Mouse (Mus musculus) CH12.LX (cell line): ENCODE measurements around the gene Slc2a3. TPM values are rescaled to one million over a fixed set of nuclear protein-coding genes. Genes with fewer than 3 reads are reported as not detected.

Experiments
- DNase-seq: peaks from one replicate; pipeline ENCODE4 v3.0.0-alpha.2; 2013; ENCODE audit errors: extremely low read depth
- H3K27ac ChIP-seq: 2 replicates; pipeline ENCODE4 v1.5.1; 2012; ENCODE audit warnings: low read depth, mild to moderate bottlenecking, control low read depth, moderate library complexity; ENCODE audit not compliant: insufficient read depth
- H3K27me3 ChIP-seq: replicated peaks from 2 replicates; pipeline ENCODE3; 2012; ENCODE audit warnings: inconsistent platforms
- H3K36me3 ChIP-seq, 2 experiments: replicated peaks in 1 of 2; 2 replicates each; pipeline versions ENCODE3 to v1.6.1; 2012; ENCODE audit warnings: inconsistent platforms in 1 of 2, low read length in 1 of 2, mild to moderate bottlenecking in 1 of 2, mixed read lengths in 1 of 2, moderate library complexity in 1 of 2; ENCODE audit not compliant: control insufficient read depth in 1 of 2, insufficient read depth in 1 of 2
- H3K4me1 ChIP-seq, 2 experiments: 2 replicates each; pipeline ENCODE4 v1.6.1; 2012; ENCODE audit warnings: inconsistent platforms in 1 of 2, moderate library complexity in 1 of 2; ENCODE audit not compliant: insufficient read depth in 2 of 2, control insufficient read depth in 1 of 2
- H3K4me2 ChIP-seq: 2 replicates; pipeline ENCODE4 v1.6.1; 2012; ENCODE audit warnings: low read depth, mild to moderate bottlenecking, control low read depth; ENCODE audit not compliant: poor library complexity, insufficient read depth, severe bottlenecking
- H3K4me3 ChIP-seq, 3 experiments: fragments of 150-350 bp in 1 of 3; sonication (generic) in 1 of 3; replicated peaks in 1 of 3; 2 replicates each; pipeline versions ENCODE3 to v1.5.1; 2011 to 2012; ENCODE audit warnings: low read depth in 2 of 3, low read length in 2 of 3, mild to moderate bottlenecking in 2 of 3, moderate library complexity in 2 of 3, control low read depth in 1 of 3, improper control_type of control experiment in 1 of 3, inconsistent platforms in 1 of 3, mixed read lengths in 1 of 3; ENCODE audit not compliant: poor library complexity in 1 of 3
- H3K79me2 ChIP-seq: replicated peaks from 2 replicates; pipeline ENCODE4 v1.6.1; 2012; ENCODE audit warnings: mild to moderate bottlenecking, moderate library complexity; ENCODE audit not compliant: control insufficient read depth, poor library complexity, insufficient read depth, severe bottlenecking; ENCODE audit errors: extremely low read depth
- H3K9ac ChIP-seq: 2 replicates; pipeline ENCODE4 v1.6.1; 2012; ENCODE audit warnings: low read depth, mild to moderate bottlenecking, control low read depth, moderate library complexity; ENCODE audit not compliant: insufficient read depth
- H3K9me3 ChIP-seq: replicated peaks from 2 replicates; pipeline ENCODE3; 2012; ENCODE audit warnings: low read length, inconsistent platforms, mixed read lengths
- BHLHE40 ChIP-seq: IDR thresholded peaks from 2 replicates; pipeline ENCODE4 v1.6.1; 2011; ENCODE audit warnings: mild to moderate bottlenecking, low read depth, low read length, improper control_type of control experiment
- CHD2 ChIP-seq: IDR thresholded peaks from 2 replicates; pipeline ENCODE4 v1.6.1; 2011; ENCODE audit warnings: low read length, improper control_type of control experiment
- CTCF ChIP-seq, 2 experiments: IDR thresholded peaks in 1 of 2; conservative IDR thresholded peaks in 1 of 2; 2 replicates each; pipeline ENCODE4 v1.5.1; 2011 to 2012; ENCODE audit warnings: low read depth in 2 of 2, low read length in 2 of 2, improper control_type of control experiment in 1 of 2, inconsistent platforms in 1 of 2, mild to moderate bottlenecking in 1 of 2, moderate library complexity in 1 of 2
- ELF1 ChIP-seq: IDR thresholded peaks from 2 replicates; pipeline ENCODE4 v1.6.1; 2014; ENCODE audit warnings: low read depth, mild to moderate bottlenecking, inconsistent platforms, low read length, improper control_type of control experiment
- EP300 ChIP-seq: IDR thresholded peaks from 2 replicates; pipeline ENCODE4 v1.6.1; 2011; ENCODE audit warnings: low read length, improper control_type of control experiment
- ETS1 ChIP-seq: conservative IDR thresholded peaks from 2 replicates; pipeline ENCODE4 v1.6.1; 2012; ENCODE audit warnings: low read depth, mild to moderate bottlenecking, inconsistent platforms, low read length, improper control_type of control experiment, moderate library complexity
- IRF4 ChIP-seq: IDR thresholded peaks from 2 replicates; pipeline ENCODE4 v1.6.1; 2014; ENCODE audit warnings: low read depth, mild to moderate bottlenecking, inconsistent platforms, low read length, improper control_type of control experiment
- JUND ChIP-seq: conservative IDR thresholded peaks from 2 replicates; pipeline ENCODE4 v1.6.1; 2011; ENCODE audit warnings: low read depth, low read length, improper control_type of control experiment
- MAX ChIP-seq: IDR thresholded peaks from 2 replicates; pipeline ENCODE4 v1.6.1; 2011; ENCODE audit warnings: low read length, improper control_type of control experiment
- MAZ ChIP-seq: IDR thresholded peaks from 2 replicates; pipeline ENCODE4 v1.6.1; 2012; ENCODE audit warnings: low read depth, mild to moderate bottlenecking, inconsistent platforms, low read length, improper control_type of control experiment, moderate library complexity
- NELFE ChIP-seq: IDR thresholded peaks from 2 replicates; pipeline ENCODE4 v1.6.1; 2011; ENCODE audit warnings: low read depth, low read length, improper control_type of control experiment
- PAX5 ChIP-seq: IDR thresholded peaks from 2 replicates; pipeline ENCODE4 v1.6.1; 2012; ENCODE audit warnings: low read length, inconsistent platforms, mixed read lengths
- POLR2AphosphoS2 ChIP-seq: IDR thresholded peaks from 2 replicates; pipeline ENCODE4 v1.6.1; 2011; ENCODE audit warnings: low read depth, low read length, improper control_type of control experiment
- RAD21 ChIP-seq: IDR thresholded peaks from 2 replicates; pipeline ENCODE4 v1.6.1; 2011; ENCODE audit warnings: low read depth, mild to moderate bottlenecking, low read length, improper control_type of control experiment, moderate library complexity
- SIN3A ChIP-seq: IDR thresholded peaks from 2 replicates; pipeline ENCODE4 v1.6.1; 2012; ENCODE audit warnings: low read length, improper control_type of control experiment, inconsistent platforms
- SMC3 ChIP-seq: IDR thresholded peaks from 2 replicates; pipeline ENCODE4 v1.6.1; 2011; ENCODE audit warnings: low read depth, low read length, improper control_type of control experiment
- TCF12 ChIP-seq: IDR thresholded peaks from 2 replicates; pipeline ENCODE4 v1.6.1; 2014; ENCODE audit warnings: low read depth, mild to moderate bottlenecking, inconsistent platforms, low read length, improper control_type of control experiment
- UBTF ChIP-seq: IDR thresholded peaks from 2 replicates; pipeline ENCODE4 v1.6.1; 2012; ENCODE audit warnings: low read depth, mild to moderate bottlenecking, inconsistent platforms, low read length, improper control_type of control experiment, moderate library complexity
- USF1 ChIP-seq: IDR thresholded peaks from 2 replicates; pipeline ENCODE4 v1.6.1; 2014; ENCODE audit warnings: low read depth, mild to moderate bottlenecking, inconsistent platforms, low read length, improper control_type of control experiment
- ZC3H11A ChIP-seq: IDR thresholded peaks from 2 replicates; pipeline ENCODE4 v1.6.1; 2012; ENCODE audit warnings: low read depth, mild to moderate bottlenecking, inconsistent platforms, low read length, improper control_type of control experiment
- ZKSCAN1 ChIP-seq: IDR thresholded peaks from 2 replicates; pipeline ENCODE4 v1.6.1; 2012; ENCODE audit warnings: low read depth, inconsistent platforms, low read length, improper control_type of control experiment, borderline replicate concordance
- ZNF384 ChIP-seq: IDR thresholded peaks from 2 replicates; pipeline ENCODE4 v1.6.1; 2012; ENCODE audit warnings: low read depth, low read length, improper control_type of control experiment, inconsistent platforms
- dilution Hi-C: fragments of 300-500 bp; cut with MboI; formaldehyde crosslinking; loops from 2 replicates; pipeline ENCODE4 v1.14.3; 2020; ENCODE audit warnings: low sequenced_read_pairs; ENCODE audit not compliant: extremely low pct_unique_long_range_greater_than_20kb, extremely low pct_ligation_motif_present
- in situ Hi-C: fragments of 300-500 bp; cut with MboI; formaldehyde crosslinking; loops from 3 replicates; pipeline ENCODE4 v1.14.3; 2019; ENCODE audit warnings: low sequenced_read_pairs, low pct_ligation_motif_present, low pct_unique_long_range_greater_than_20kb, mixed read lengths
- polyA plus RNA-seq: library from polyadenylated mRNA; unstranded; fragments of >175 nt; gene quantifications from 2 replicates; pipeline ENCODE4 v1.2.1, GENCODE M21; 2012; ENCODE audit warnings: low read depth; ENCODE audit not compliant: insufficient read length
- total RNA-seq, 2 experiments: library from RNA; depleted of rRNA; stranded (reverse); fragments of 300-350 nt in 1 of 2; fragments of >200 nt in 1 of 2; gene quantifications; 2 replicates each; pipeline ENCODE4 v1.2.3; 2012 to 2014

The Slc2a3 gene
- total and polyA plus RNA-seq, 3 experiments, result 28.8 to 38.3 (median 29.7) TPM

GRCm38 (mm10) chr6:122836974-122837373, 35.5 kb upstream of the Slc2a3 start:
- H3K79me2 ChIP-seq, result no peaks in the 10 kb centered on the region
- no peaks in the 10 kb centered on the region for H3K27me3 ChIP-seq
- dilution Hi-C loops, result no loop called here
- no peak overlapping the region for H3K4me2 ChIP-seq
- in situ Hi-C loops, result no loop called here
- peaks cover 9% of the 10 kb centered on the region for H3K9me3 ChIP-seq
- TF ChIP-seq SMC3, result peak; percentile 23; the same call in 1 of the 2 replicates
- no peak for TF ChIP-seq ELF1
- no peak for TF ChIP-seq SIN3A
- 0 out of 2 replicates have a peak, but pooled peaks have one; percentile 54 for TF ChIP-seq MAX
- peak; percentile 7; the same call in 1 of the 2 replicates for TF ChIP-seq RAD21
- TF ChIP-seq EP300, result no peak
- TF ChIP-seq UBTF, result no peak
- TF ChIP-seq PAX5, result no peak
- TF ChIP-seq CTCF (conservative IDR thresholded peaks at IDR 0.05 in 1 of 2, IDR thresholded peaks at IDR 0.05 in 1 of 2; ENCODE audit: low read depth in 2 of 2, low read length in 2 of 2), result peak; percentile 13 to 63; a peak in 2 of 4 replicates
- no peak overlapping the region for H3K4me3 ChIP-seq
- no peak overlapping the region for H3K9ac ChIP-seq
- peak overlapping the region; percentile 41; the same call in 1 of the 2 replicates for H3K27ac ChIP-seq
- peaks cover 5 to 49% of the 10 kb centered on the region in 2 experiments for H3K4me1 ChIP-seq
- no peak for DNase-seq
- peaks cover 69 to 91% of the 10 kb centered on the region in 2 experiments for H3K36me3 ChIP-seq

- in situ Hi-C loops (no loop called here), dilution Hi-C loops (no loop called here)
- peak; percentile 70 for DNase-seq
- Histone ChIP-seq H3K27ac (no peak overlapping the region), H3K27me3 (no peaks in the 10 kb centered on the region), H3K4me2 (no peak overlapping the region), H3K36me3 (peaks cover 67 to 91% of the 10 kb centered on the region in 2 experiments), H3K9me3 (peaks cover 9% of the 10 kb centered on the region), H3K79me2 (no peaks in the 10 kb centered on the region), H3K4me3 (no peak overlapping the region), H3K9ac (no peak overlapping the region), H3K4me1 (peaks cover 5 to 49% of the 10 kb centered on the region in 2 experiments)
- TF ChIP-seq RAD21 (peak; percentile 76), CHD2 (no peak), ZKSCAN1 (no peak), ETS1 (no peak), ZNF384 (no peak), MAZ (no peak), NELFE (no peak; the same call in 1 of the 2 replicates), BHLHE40 (0 out of 2 replicates have a peak, but pooled peaks have one; percentile 9), USF1 (no peak), TCF12 (0 out of 2 replicates have a peak, but pooled peaks have one; percentile 12), ZC3H11A (no peak), CTCF (conservative IDR thresholded peaks at IDR 0.05 in 1 of 2, IDR thresholded peaks at IDR 0.05 in 1 of 2; ENCODE audit: low read depth in 2 of 2, low read length in 2 of 2) (peak; percentile 92 to 99), SMC3 (peak; percentile 82), POLR2AphosphoS2 (no peak), IRF4 (0 out of 2 replicates have a peak, but pooled peaks have one; percentile 46), EP300 (no peak), JUND (no peak; the same call in 1 of the 2 replicates)
These were observed 32.9 kb upstream of the Slc2a3 start for GRCm38 (mm10) chr6:122834365-122834764.
